Mouse (Mus musculus): ENCODE measurements around the gene Lrch2. TPM values are rescaled to one million over a fixed set of nuclear protein-coding genes. Genes with fewer than 3 reads are reported as not detected.

Lrch2 gene
- 145 TPM for polyA plus RNA-seq (2014; fragmentation: Illumina TruSeq; extraction: RNeasy Lipid Tissue Mini Kit (QIAGEN cat#74804))

GRCm38 (mm10) chrX:147553421-147554201, at the start of gene Lrch2:
TSS of gene Lrch2 (minus strand) at chrX:147554081.

GRCm38 (mm10) chrX:147453610-147454009, 100.3 kb downstream of the Lrch2 start, which contains the start of gene Vmn1r239-ps:
TSS of gene Vmn1r239-ps (minus strand) at chrX:147453710.

GRCm38 (mm10) chrX:147429129-147429528, 124.8 kb downstream of the Lrch2 start, which contains the start of gene Il13ra2:
TSS of gene Il13ra2 (minus strand) at chrX:147429192.

Other genes starting within 250 kb of the Lrch2 start
- 29.0 TPM for gene Il13ra2, start 124.9 kb downstream of the Lrch2 start, polyA plus RNA-seq (2014; fragmentation: Illumina TruSeq; extraction: RNeasy Lipid Tissue Mini Kit (QIAGEN cat#74804))
- not detected for gene Vmn1r239-ps, start 100.4 kb downstream of the Lrch2 start, polyA plus RNA-seq (2014; fragmentation: Illumina TruSeq; extraction: RNeasy Lipid Tissue Mini Kit (QIAGEN cat#74804))
- gene Gm15128, start 211.9 kb upstream of the Lrch2 start, polyA plus RNA-seq (2014; fragmentation: Illumina TruSeq; extraction: RNeasy Lipid Tissue Mini Kit (QIAGEN cat#74804)), result not detected